Mouse (Mus musculus): ENCODE measurements at regions not wholly inside any gene's neighbourhood (a gene's known extent, or its start where the extent isn't known, plus 50 kb on each side); places are given as distances from the start of the nearest gene placed in this dataset.

DNA sequence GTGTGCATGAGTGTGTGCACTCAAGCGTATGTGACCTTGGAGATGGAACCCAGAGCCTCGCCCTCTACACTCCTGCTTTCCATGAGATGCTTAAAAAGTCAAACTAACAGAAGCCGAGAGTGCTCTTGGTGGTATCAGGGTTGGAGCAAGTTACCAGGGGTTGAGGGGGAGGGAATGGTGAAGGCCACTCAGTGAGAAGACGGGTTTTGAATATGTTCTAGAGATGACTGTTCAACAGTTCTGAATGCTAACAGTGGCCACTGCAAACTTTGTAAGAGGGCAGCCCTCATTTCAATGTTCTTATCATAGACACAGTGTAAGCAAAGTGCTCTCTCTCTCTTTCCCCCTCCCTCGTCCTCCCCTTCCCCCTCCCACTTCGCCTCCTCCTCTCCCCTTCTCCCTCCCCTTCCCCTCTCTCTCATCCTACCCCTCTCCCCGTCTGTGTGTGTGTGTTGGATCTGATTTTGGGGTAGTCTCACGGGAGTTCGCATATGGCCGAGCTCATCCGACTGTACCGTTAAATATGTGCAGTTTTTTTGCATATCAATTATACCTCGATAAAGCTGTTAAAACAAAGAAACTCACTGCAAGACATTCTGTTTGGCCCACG lies 75.5 kb upstream of the 4931429L15Rik start:
- ATAC-seq (replicated peaks in 1 of 2; ENCODE audit: insufficient read depth in 1 of 2, low FRiP score in 2 of 2, low TSS enrichment in 1 of 2, low read depth in 1 of 2, poor library complexity in 2 of 2, severe bottlenecking in 2 of 2) = no peak

DNA sequence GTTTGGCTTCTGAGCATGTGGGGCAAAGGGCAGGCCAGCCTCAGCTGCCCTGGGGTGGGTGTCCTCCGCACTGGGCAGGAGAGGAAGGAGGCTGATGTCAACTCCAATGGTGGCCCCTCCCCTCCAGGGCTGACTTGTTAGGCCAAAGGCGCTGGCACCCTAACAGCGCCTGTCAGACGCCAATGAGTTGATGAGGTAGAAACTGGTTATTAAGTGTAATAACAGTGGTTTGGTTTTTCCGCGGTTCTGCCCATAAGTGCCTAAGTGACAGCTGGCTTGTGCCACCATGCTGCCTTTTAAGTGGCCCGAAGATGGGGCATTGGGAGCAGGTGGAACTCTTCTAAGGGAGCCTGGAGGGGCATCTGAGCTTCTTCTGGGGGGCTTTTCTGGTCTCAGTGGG lies 74.5 kb upstream of the 4931429L15Rik start:
- no peak for ATAC-seq (replicated peaks in 1 of 2; ENCODE audit: insufficient read depth in 1 of 2, low FRiP score in 2 of 2, low TSS enrichment in 1 of 2, low read depth in 1 of 2, poor library complexity in 2 of 2, severe bottlenecking in 2 of 2)

DNA sequence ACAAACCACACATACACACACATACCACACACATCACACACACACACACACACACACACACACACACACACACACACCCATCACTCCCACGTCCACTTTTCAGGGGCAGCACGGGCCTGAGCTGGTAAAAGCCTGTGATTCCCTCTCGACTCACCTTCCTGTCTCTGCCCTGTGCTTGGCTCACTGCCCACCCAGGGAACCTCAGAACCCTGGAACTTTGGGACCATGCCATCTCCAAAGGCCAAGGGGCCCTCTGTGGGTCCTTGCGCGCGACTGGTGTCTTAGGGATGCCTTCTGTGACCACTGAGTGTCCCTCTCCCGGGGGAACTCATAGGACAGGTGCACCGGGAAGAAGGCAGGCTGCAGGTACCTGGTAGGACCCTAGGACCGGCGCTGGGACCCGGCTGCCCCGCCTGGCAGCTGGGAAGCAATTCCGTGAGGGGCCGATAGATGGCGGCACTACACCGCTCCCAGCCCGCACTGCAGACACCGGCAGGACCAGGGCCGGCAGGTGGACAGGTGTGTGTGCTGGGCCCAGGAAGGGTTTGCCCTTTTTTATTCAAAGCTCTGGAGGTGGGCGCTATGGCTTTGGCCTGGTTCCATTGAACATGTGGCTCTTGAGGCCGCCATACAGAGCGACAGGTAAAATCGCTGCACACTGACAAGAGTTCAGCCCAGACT lies 73.0 kb upstream of the 4931429L15Rik start:
- peak; percentile 52 to 62; a peak in 2 of 4 replicates for ATAC-seq (replicated peaks in 1 of 2; ENCODE audit: insufficient read depth in 1 of 2, low FRiP score in 2 of 2, low TSS enrichment in 1 of 2, low read depth in 1 of 2, poor library complexity in 2 of 2, severe bottlenecking in 2 of 2)

DNA sequence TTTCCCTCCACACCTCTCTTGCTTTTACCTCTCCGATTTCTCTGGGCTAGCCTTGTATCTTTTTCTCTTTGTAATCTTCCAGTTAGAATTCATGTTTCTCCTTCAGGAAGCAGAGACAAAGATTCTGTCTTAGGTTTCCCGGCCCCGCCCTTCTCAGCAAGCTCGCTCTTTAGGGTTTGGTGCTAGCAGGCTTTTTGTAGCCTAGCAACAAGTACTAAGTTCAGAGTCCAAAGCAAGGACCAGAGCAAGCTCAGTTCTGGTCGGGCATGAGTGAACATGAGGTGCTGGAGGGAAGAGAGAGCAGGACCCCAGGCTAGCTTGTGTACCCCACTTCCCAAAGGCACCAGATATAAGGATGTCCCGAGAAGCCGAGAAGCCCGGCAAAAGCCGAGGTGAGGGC lies 70.0 kb upstream of the 4931429L15Rik start:
- ATAC-seq (replicated peaks in 1 of 2; ENCODE audit: insufficient read depth in 1 of 2, low FRiP score in 2 of 2, low TSS enrichment in 1 of 2, low read depth in 1 of 2, poor library complexity in 2 of 2, severe bottlenecking in 2 of 2) = no peak; a peak in 1 of 4 replicates

DNA sequence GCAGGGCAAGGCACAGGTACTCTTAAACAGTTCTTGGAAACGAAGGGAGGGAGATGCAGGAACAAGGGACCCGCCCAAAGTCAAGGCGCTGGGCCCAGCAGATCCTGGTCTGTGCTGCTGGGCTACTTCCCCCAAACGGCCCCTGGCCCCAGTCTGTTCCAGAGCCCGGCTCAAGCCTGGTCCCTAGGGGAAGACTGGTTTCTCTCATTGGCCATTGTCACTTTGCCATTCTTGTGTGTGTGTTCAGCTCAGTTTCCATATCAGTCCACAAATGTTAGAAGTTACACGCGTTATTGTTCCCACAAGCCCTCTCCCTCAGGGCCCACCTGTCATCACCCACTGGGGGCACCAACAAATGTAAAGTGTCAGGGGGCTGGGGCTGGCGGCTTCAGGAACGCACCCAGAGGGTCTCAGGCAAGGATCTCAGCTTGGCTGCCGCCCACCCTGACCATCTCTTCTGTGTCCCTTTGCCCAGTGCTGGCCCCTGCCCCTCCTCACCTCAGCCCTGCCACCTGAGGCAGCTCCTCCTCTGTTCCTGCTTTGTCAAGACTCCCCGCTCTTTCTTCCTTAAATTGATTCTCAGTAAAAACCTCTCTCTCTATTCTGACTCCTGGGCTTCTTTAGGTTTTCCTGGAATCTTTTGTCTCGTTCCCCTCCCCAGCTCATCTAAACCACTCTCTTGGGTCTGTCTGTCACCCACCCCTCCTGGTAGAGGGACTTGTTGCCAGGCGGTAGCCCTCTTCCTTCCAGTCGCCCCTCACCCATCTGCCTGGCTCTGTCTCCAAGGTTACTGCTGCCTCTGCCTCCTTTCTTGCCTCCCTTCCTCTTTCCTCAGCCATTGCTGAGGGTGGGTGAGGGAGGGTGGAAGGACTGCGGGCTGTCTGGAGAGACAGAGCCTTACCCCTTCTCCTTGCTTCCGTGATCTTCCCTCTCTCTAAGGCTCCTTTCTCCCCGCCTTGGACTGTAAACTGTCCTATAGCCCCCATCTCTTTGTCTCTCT lies 69.2 kb upstream of the 4931429L15Rik start:
- ATAC-seq (replicated peaks in 1 of 2; ENCODE audit: insufficient read depth in 1 of 2, low FRiP score in 2 of 2, low TSS enrichment in 1 of 2, low read depth in 1 of 2, poor library complexity in 2 of 2, severe bottlenecking in 2 of 2) = peak; percentile 50 to 60; a peak in 3 of 4 replicates

DNA sequence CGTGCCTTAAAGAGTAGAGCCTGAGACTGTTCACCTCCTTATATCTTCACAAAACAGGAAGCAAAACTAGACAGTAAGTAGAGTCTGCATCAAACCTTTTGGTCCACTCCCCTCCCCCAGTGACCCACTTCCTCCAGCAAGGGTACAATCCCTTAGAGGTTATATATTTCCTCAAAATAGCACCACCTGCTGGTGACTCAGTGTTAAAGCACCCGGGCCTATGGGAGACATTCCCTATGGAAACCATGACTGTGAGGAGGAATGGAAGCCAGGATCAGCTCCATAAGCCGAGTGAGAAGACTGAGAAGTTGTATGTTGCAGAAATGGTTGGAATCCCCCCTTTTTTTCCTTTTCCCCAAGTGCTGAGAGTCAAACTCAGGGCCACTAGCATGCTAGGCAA lies 66.5 kb upstream of the 4931429L15Rik start:
- no peak for ATAC-seq (replicated peaks in 1 of 2; ENCODE audit: insufficient read depth in 1 of 2, low FRiP score in 2 of 2, low TSS enrichment in 1 of 2, low read depth in 1 of 2, poor library complexity in 2 of 2, severe bottlenecking in 2 of 2)

DNA sequence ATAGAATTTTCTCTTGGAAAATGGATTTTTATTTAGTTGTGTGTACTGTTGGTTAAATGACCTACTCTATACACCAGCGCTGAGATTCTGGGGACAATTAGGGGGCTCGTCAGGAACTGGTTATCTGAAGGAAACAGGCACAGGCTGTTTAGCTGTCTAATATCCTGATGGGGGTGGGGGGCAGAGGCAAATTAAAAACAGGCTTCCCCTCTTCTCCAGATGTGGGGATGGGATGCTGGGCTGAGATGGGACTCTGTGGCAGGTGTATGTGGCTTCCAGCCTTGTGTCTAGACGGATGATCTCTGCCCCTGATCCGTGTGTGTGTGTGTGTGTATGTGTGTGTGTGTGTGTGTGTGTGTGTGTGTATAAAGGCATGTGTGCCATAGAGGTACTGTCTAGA lies 61.6 kb upstream of the 4931429L15Rik start:
- ATAC-seq (replicated peaks in 1 of 2; ENCODE audit: insufficient read depth in 1 of 2, low FRiP score in 2 of 2, low TSS enrichment in 1 of 2, low read depth in 1 of 2, poor library complexity in 2 of 2, severe bottlenecking in 2 of 2) = no peak

DNA sequence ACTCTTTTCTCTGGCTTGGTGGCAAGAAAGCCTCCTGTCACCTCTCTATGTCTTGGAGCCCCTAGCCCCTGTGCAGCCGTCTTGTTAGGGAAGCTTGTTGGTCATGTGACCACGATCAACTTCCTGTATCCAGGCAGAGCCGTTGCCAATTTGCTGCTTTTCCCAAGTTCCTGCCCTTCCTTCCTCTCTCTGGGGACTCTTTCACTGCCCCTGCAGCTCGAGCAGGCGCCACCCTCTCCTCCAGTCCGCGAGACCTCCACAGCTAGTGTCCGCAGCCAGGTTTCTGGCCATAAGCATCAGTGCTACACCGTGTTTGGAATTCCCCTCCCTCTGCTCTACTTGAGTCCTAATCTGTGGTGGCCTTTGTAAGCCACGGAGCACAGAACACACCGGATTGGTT lies 59.7 kb upstream of the 4931429L15Rik start:
- ATAC-seq (replicated peaks in 1 of 2; ENCODE audit: insufficient read depth in 1 of 2, low FRiP score in 2 of 2, low TSS enrichment in 1 of 2, low read depth in 1 of 2, poor library complexity in 2 of 2, severe bottlenecking in 2 of 2) = no peak

DNA sequence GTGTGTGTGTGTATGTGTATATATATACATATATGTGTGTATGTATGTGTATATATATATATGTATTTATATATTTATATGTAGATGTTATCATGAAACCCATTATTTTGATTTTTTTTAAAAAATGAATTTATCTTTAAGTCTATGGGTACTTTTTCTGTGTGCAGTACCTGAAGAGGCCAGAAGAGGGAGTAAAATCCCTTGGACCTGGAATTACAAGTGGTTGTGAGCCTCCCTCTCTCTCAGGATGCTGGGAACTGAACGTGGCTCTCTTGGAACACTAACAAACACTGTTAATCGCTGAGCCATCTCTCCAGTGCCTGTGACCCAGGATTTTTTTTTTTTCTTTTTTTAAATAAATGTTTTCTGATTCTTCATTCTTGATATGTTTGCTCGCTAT lies 58.6 kb upstream of the 4931429L15Rik start:
- no peak for ATAC-seq (replicated peaks in 1 of 2; ENCODE audit: insufficient read depth in 1 of 2, low FRiP score in 2 of 2, low TSS enrichment in 1 of 2, low read depth in 1 of 2, poor library complexity in 2 of 2, severe bottlenecking in 2 of 2)
